Mouse (Mus musculus) testis, adult 2 months (tissue): ENCODE measurements around the gene Inka1.

Source experiments
- CTCF ChIP-seq: fragments of 200-500 bp; IDR thresholded peaks from 2 replicates; pipeline ENCODE4 v1.5.1; 2012; ENCODE audit warnings: low read depth, mild to moderate bottlenecking, inconsistent platforms, low read length, moderate library complexity; ENCODE audit not compliant: control insufficient read depth, insufficient read depth, insufficient replicate concordance
- POLR2A ChIP-seq: fragments of 200-500 bp; IDR thresholded peaks from 2 replicates; pipeline ENCODE4 v1.6.1; 2012; ENCODE audit warnings: low read depth, mild to moderate bottlenecking, inconsistent platforms, low read length, moderate library complexity; ENCODE audit not compliant: control insufficient read depth

DNA sequence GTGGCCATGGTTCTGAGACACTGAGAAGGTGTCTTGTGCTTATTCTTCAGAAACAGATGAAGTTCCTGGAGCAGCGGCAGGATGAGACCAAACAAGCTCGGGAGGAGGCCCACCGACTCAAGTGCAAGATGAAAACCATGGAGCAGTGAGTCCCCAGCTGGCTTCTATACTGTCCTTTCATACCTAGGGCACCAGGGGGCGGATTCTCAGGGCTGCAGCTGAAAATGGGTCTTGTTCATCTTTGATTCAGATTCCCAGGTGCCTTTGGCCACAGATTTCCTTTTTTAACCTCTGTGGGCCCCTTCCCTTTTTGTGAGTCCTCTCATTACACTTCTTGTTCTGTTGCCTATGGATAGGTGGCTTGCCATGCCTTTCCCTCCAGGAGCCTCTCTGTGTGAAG lies 24.8 kb downstream of the Inka1 start:
- TF ChIP-seq CTCF (no peak), POLR2A (no peak)
